Mouse (Mus musculus) left cerebral cortex, postnatal 36 days (tissue): Measurements from ENCODE around the gene Tnr. TPM values are rescaled to one million over a fixed set of nuclear protein-coding genes. Genes with fewer than 3 reads are reported as not detected.

Experiments used
- DNase-seq, 2 experiments: peaks; one replicate each; pipeline ENCODE4 v3.0.0; 2021 to 2022; ENCODE audit warnings: low spot score in 2 of 2, mixed read lengths in 1 of 2
- intact Hi-C: fragments of 180-260 bp; cut with DNase I; formaldehyde crosslinking; loops from one replicate; pipeline ENCODE4 v1.15.1; 2025
- total RNA-seq, 2 experiments: library from RNA; stranded (reverse); gene quantifications; 2 replicates each; pipeline ENCODE4 v1.2.3; 2021

Gene Tnr
- total RNA-seq, 2 experiments from 2014 or later, result 124 to 141 TPM

GRCm38 (mm10) chr1:159614644-159615431 lies 91.3 kb downstream of the Tnr start:
- intact Hi-C loops, result no loop called here
- peak; percentile 45 to 46 for DNase-seq

GRCm38 (mm10) chr1:159615686-159616085 lies 92.1 kb downstream of the Tnr start:
- no peak for DNase-seq
- intact Hi-C loops, result no loop called here

- intact Hi-C loops, result no loop called here
- DNase-seq, result no peak
Measured at GRCm38 (mm10) chr1:159619205-159619604, 95.6 kb downstream of the Tnr start.

- intact Hi-C loops, result no loop called here
Measured at GRCm38 (mm10) chr1:159621321-159621720, 97.8 kb downstream of the Tnr start.

GRCm38 (mm10) chr1:159629119-159629518 lies 105.5 kb downstream of the Tnr start:
- intact Hi-C loops, result no loop called here
- no peak for DNase-seq

More at GRCm38 (mm10) chr1:159621321-159621720, 97.8 kb downstream of the Tnr start:
- no peak for DNase-seq

GRCm38 (mm10) chr1:159629822-159630589 lies 106.4 kb downstream of the Tnr start:
- DNase-seq, result no peak

GRCm38 (mm10) chr1:159632558-159632957 lies 109.0 kb downstream of the Tnr start:
- no peak for DNase-seq
- intact Hi-C loops, result no loop called here

More at GRCm38 (mm10) chr1:159629822-159630589, 106.4 kb downstream of the Tnr start:
- intact Hi-C loops, result no loop called here

- intact Hi-C loops, result no loop called here
- peak in 1 of 2 experiments; percentile 29 for DNase-seq
Measured at GRCm38 (mm10) chr1:159639408-159639807, 115.8 kb downstream of the Tnr start.

- intact Hi-C loops, result no loop called here
- no peak for DNase-seq
Measured at GRCm38 (mm10) chr1:159645719-159646118, 122.2 kb downstream of the Tnr start.

- intact Hi-C loops, result no loop called here
- DNase-seq, result no peak
Measured at GRCm38 (mm10) chr1:159650486-159650885, 126.9 kb downstream of the Tnr start.

GRCm38 (mm10) chr1:159655241-159655640 lies 131.7 kb downstream of the Tnr start:
- intact Hi-C loops, result no loop called here
- no peak for DNase-seq

- intact Hi-C loops, result no loop called here
- DNase-seq, result no peak
Measured at GRCm38 (mm10) chr1:159657856-159658542, 134.4 kb downstream of the Tnr start.

GRCm38 (mm10) chr1:159660620-159661501 lies 137.3 kb downstream of the Tnr start:
- no peak for DNase-seq
- intact Hi-C loops, result loop anchor here (10.0 kb wide), 2 partner anchors 136 to 266 kb away; partner anchors contain the start of gene Tnr

- DNase-seq, result peak in 1 of 2 experiments; percentile 21
- intact Hi-C loops, result loop anchor here (10.0 kb wide), 2 partner anchors 140 to 270 kb away; partner anchors contain the start of gene Tnr
Measured at GRCm38 (mm10) chr1:159664496-159664895, 140.9 kb downstream of the Tnr start.

GRCm38 (mm10) chr1:159664945-159665344 lies 141.4 kb downstream of the Tnr start:
- intact Hi-C loops, result loop anchor here (10.0 kb wide), 2 partner anchors 140 to 270 kb away; partner anchors contain the start of gene Tnr
- DNase-seq, result no peak

- peak; percentile 63 to 71 for DNase-seq
- intact Hi-C loops, result no loop called here
Measured at GRCm38 (mm10) chr1:159670629-159671150, 147.1 kb downstream of the Tnr start.

GRCm38 (mm10) chr1:159671181-159671580 lies 147.6 kb downstream of the Tnr start:
- DNase-seq, result no peak
- intact Hi-C loops, result no loop called here

- intact Hi-C loops, result no loop called here
- no peak for DNase-seq
Measured at GRCm38 (mm10) chr1:159674240-159674639, 150.7 kb downstream of the Tnr start.

- no peak for DNase-seq
- intact Hi-C loops, result no loop called here
Measured at GRCm38 (mm10) chr1:159675472-159675871, 151.9 kb downstream of the Tnr start.
